19 mouse cellular contexts compared by ENCODE assay signal in genomic region chr14:8224805-8225204, GRCm38 (mm10). TPM values are rescaled to one million over a fixed set of nuclear protein-coding genes. Genes with fewer than 3 reads are reported as not detected.
"Had no signal": no experiment of that assay in that cellular context is flagged by ENCODE, and none has a peak within 500 bp of the region (broad histone marks: within the 10 kb centered on the region; RNA-seq: fewer than 3 reads in every experiment).

No protein-coding gene starts in this region.

- H3K27me3 ChIP-seq: midbrain, embryonic 15.5 days; neural tube, embryonic 12.5 days; stomach, embryonic 15.5 days had no signal

- H3K9ac ChIP-seq: lung, embryonic 14.5 days; midbrain, embryonic 13.5 days; midbrain, embryonic 15.5 days; neural tube, embryonic 12.5 days; stomach, embryonic 15.5 days had no signal

- H3K9me3 ChIP-seq: megakaryocyte, embryonic 14.5 days; midbrain, embryonic 13.5 days; midbrain, embryonic 15.5 days; neural tube, embryonic 12.5 days; stomach, embryonic 15.5 days had no signal

- H3K4me2 ChIP-seq: lung, embryonic 14.5 days; midbrain, embryonic 11.5 days; midbrain, embryonic 13.5 days; midbrain, embryonic 15.5 days; neural tube, embryonic 12.5 days; stomach, embryonic 15.5 days had no signal

- H3K4me3 ChIP-seq: megakaryocyte, embryonic 14.5 days; midbrain, embryonic 13.5 days; midbrain, embryonic 15.5 days; neural tube, embryonic 12.5 days; stomach, embryonic 15.5 days had no signal

- DNase-seq: lung, embryonic 14.5 days; lung, postnatal 14 days; lung, postnatal 36 days; right cerebral cortex, postnatal 14 days; thymus, adult 2 months; thymus, postnatal 25 days; thymus, postnatal 4 days had no signal

- H3K27ac ChIP-seq: macrophage; midbrain, embryonic 13.5 days; midbrain, embryonic 15.5 days; neural tube, embryonic 12.5 days; stomach, embryonic 15.5 days; stomach, postnatal 0 days had no signal

- H3K4me1 ChIP-seq: stomach, embryonic 15.5 days had no signal

- ATAC-seq: midbrain, embryonic 13.5 days; midbrain, embryonic 15.5 days had no signal

RNA-seq across cellular contexts. Expression of gene Acox2, which starts 34.3 kb away (rescaled TPM):
- total RNA-seq: megakaryocyte progenitor cell, adult 5-6 weeks; monocyte, adult 5-6 weeks; neutrophil, adult 5-6 weeks had no signal
- polyA plus RNA-seq: macrophage; midbrain, embryonic 11.5 days; midbrain, embryonic 13.5 days; midbrain, embryonic 15.5 days; neural tube, embryonic 12.5 days; neural tube, embryonic 14.5 days had no signal
